Mouse (Mus musculus): ENCODE results near the gene Gas2.

- peak; percentile 4 for TF ChIP-seq MYOD1 (IDR thresholded peaks at IDR 0.05; ENCODE audit: control insufficient read depth, insufficient read length, low read depth)
- no peak for TF ChIP-seq CTCF (IDR thresholded peaks at IDR 0.05; ENCODE audit: control insufficient read depth, insufficient read depth, insufficient read length)
- TF ChIP-seq MAX (IDR thresholded peaks at IDR 0.05) = peak; percentile 61
- no peak for TF ChIP-seq USF1 (IDR thresholded peaks at IDR 0.05; ENCODE audit: low read depth)
- TF ChIP-seq MYOG (IDR thresholded peaks at IDR 0.05; ENCODE audit: control insufficient read depth, extremely low read depth, insufficient read length) = no peak
- TF ChIP-seq FOSL1 (IDR thresholded peaks at IDR 0.05; ENCODE audit: insufficient read depth, low read length, poor library complexity, severe bottlenecking) = no peak
- TF ChIP-seq CEBPB (IDR thresholded peaks at IDR 0.05; ENCODE audit: low read depth) = peak; percentile 82
These were observed 17.4 kb downstream of the Gas2 start for GRCm38 (mm10) chr7:51879136-51879723.

Measured in C2C12 (cell line).